Mouse (Mus musculus): ENCODE measurements around the gene Fsd1l. TPM values are rescaled to one million over a fixed set of nuclear protein-coding genes. Genes with fewer than 3 reads are reported as not detected.

The Fsd1l gene
- polyA plus RNA-seq, 1 experiment from 2014 or later: 13.1 TPM

DNA sequence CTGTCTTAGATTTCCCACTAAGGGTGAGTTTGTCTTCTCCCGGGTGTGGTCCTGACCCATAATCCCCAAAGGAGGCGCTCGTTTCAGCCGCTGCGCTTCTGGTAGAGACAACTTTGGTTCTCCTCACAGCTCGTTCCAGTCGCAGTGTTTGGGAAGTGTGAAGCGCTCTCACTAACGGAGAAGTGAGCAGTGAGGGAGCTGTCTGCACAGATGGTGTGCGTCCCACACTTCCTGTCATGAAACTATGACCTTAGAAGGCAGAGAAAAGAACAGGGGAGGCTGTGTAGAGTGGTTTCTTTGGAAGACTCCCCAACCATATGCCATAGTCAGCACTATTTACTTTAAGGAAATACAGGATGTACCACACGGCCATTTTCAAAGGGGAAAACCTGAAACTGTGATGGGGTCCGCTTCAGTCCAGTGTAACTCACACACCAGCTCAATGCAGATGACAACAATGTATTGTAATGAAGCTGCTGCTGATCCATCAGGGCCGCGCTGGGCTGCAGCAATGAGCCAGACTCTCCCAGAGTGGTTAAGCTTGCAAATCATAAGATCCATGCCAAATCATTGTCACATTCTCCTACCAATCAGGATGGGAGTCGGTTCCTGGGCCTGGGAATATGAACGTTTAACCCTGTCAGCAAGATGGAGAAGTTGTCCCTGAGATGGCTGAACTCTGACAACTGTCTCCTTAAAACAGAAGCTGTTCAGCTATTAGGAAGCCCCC is 119.3 kb downstream of the Fsd1l start:
- H3K4me3 ChIP-seq (replicated peaks): no peak overlapping the region
- WGBS: 72% methylated on average over 16 of the region's 16 CpGs
- H3K4me1 ChIP-seq: no peaks in the 10 kb centered on the region
- no peaks in the 10 kb centered on the region for H3K9me3 ChIP-seq (replicated peaks)
- no peak overlapping the region for H3K27ac ChIP-seq (replicated peaks)
- H3K36me3 ChIP-seq: peaks cover 30% of the 10 kb centered on the region; the same call in 1 of the 2 replicates
- no peak overlapping the region for H3K9ac ChIP-seq
- ATAC-seq (ENCODE audit: insufficient number of reproducible peaks, low FRiP score, low TSS enrichment, low read depth): no peak
- H3K4me2 ChIP-seq (replicated peaks): no peak overlapping the region
- H3K27me3 ChIP-seq: no peaks in the 10 kb centered on the region

Other genes starting within 250 kb of the Fsd1l start
- 47.9 and 48.2 TPM in 2 replicates for gene Slc44a1, start 191.1 kb upstream of the Fsd1l start, polyA plus RNA-seq (2015; fragmentation: Nextera tagmentation; extraction: Ambion mirVana)
- gene Fktn, start 82.5 kb downstream of the Fsd1l start, polyA plus RNA-seq (2015; fragmentation: Nextera tagmentation; extraction: Ambion mirVana): 13.2 and 14.2 TPM in 2 replicates
- 0.48 and 0.51 TPM in 2 replicates for gene Tal2, start 148.2 kb downstream of the Fsd1l start, polyA plus RNA-seq (2015; fragmentation: Nextera tagmentation; extraction: Ambion mirVana)
- 11.4 and 11.6 TPM in 2 replicates for gene Tmem38b, start 194.6 kb downstream of the Fsd1l start, polyA plus RNA-seq (2015; fragmentation: Nextera tagmentation; extraction: Ambion mirVana)

Data from embryonic facial prominence, embryonic 15.5 days (tissue).